ENCODE assay signal across 22 mouse cellular contexts in genomic region chr6:37016046-37016445, GRCm38 (mm10).
DNase-seq lines count a peak whose midpoint lies in the region; ATAC-seq and TF ChIP-seq lines count a peak whose summit lies in the region.
"Had no signal": no experiment of that assay in that cellular context is flagged by ENCODE, and none has a peak within 500 bp of the region (broad histone marks: within the 10 kb centered on the region; RNA-seq: fewer than 3 reads in every experiment).

No protein-coding gene starts in this region.

- DNase-seq in forebrain, embryonic 11.5 days (ENCODE audit: low spot score) = no peak
- DNase-seq in hindbrain, embryonic 10.5 days (ENCODE audit: low spot score) = no peak
- DNase-seq in brain, embryonic 14.5 days (ENCODE audit: low read depth) = peak; percentile 37
- no peak for DNase-seq in midbrain, embryonic 14.5 days
- DNase-seq in layer of hippocampus, postnatal 14 days (ENCODE audit: low spot score in 2 of 2) = no peak
- DNase-seq: adrenal gland, postnatal 14 days; cerebellum, adult 18-20 months; cerebellum, postnatal 36 days; heart, adult 18-20 months; kidney, adult 8-10 months; kidney, postnatal 25 days; liver, postnatal 0 days; lung, postnatal 10 days had no signal

- TF ChIP-seq POLR2A in brain, embryonic 14.5 days (IDR thresholded peaks at IDR 0.05; ENCODE audit: borderline replicate concordance, extremely low read depth, insufficient read depth, insufficient read length, poor library complexity, severe bottlenecking) = no peak

- no peaks in the 10 kb centered on the region for H3K9me3 ChIP-seq in forebrain, embryonic 12.5 days
- no peaks in the 10 kb centered on the region for H3K9me3 ChIP-seq in forebrain, embryonic 11.5 days (ENCODE audit: control insufficient read depth, low read length)
- H3K9me3 ChIP-seq in hindbrain, embryonic 13.5 days = no peaks in the 10 kb centered on the region
- H3K9me3 ChIP-seq in hindbrain, embryonic 10.5 days = no peaks in the 10 kb centered on the region
- no peaks in the 10 kb centered on the region for H3K9me3 ChIP-seq in midbrain, embryonic 14.5 days (ENCODE audit: control insufficient read depth, low read length)
- H3K9me3 ChIP-seq: embryonic facial prominence, embryonic 13.5 days; G1E; limb, embryonic 10.5 days had no signal

- H3K27me3 ChIP-seq in forebrain, embryonic 12.5 days = no peaks in the 10 kb centered on the region
- no peaks in the 10 kb centered on the region for H3K27me3 ChIP-seq in forebrain, embryonic 11.5 days (ENCODE audit: control insufficient read depth, insufficient read depth, low read length)
- H3K27me3 ChIP-seq in hindbrain, embryonic 13.5 days = no peaks in the 10 kb centered on the region
- H3K27me3 ChIP-seq in hindbrain, embryonic 10.5 days (ENCODE audit: insufficient read depth, poor library complexity, severe bottlenecking) = no peaks in the 10 kb centered on the region
- H3K27me3 ChIP-seq in midbrain, embryonic 14.5 days (ENCODE audit: control insufficient read depth, insufficient read depth, low read length) = no peaks in the 10 kb centered on the region
- H3K27me3 ChIP-seq: embryonic facial prominence, embryonic 13.5 days had no signal

- TF ChIP-seq CTCF in brain, embryonic 14.5 days (IDR thresholded peaks at IDR 0.05; ENCODE audit: borderline replicate concordance, extremely low read depth, insufficient read depth, insufficient read length) = no peak

- H3K4me3 ChIP-seq in forebrain, embryonic 12.5 days (replicated peaks) = no peak overlapping the region
- H3K4me3 ChIP-seq in forebrain, embryonic 11.5 days (ENCODE audit: low read depth, low read length) = no peak overlapping the region
- H3K4me3 ChIP-seq in hindbrain, embryonic 13.5 days = no peak overlapping the region
- H3K4me3 ChIP-seq in hindbrain, embryonic 10.5 days = no peak overlapping the region
- no peak overlapping the region for H3K4me3 ChIP-seq in midbrain, embryonic 14.5 days (replicated peaks; ENCODE audit: low read depth, low read length)
- H3K4me3 ChIP-seq: embryonic facial prominence, embryonic 13.5 days; limb, embryonic 10.5 days had no signal

- H3K27ac ChIP-seq in forebrain, embryonic 12.5 days = no peak overlapping the region
- H3K27ac ChIP-seq in forebrain, embryonic 11.5 days (ENCODE audit: low read depth, low read length) = no peak overlapping the region
- peak overlapping the region; percentile 41; the same call in 1 of the 2 replicates for H3K27ac ChIP-seq in hindbrain, embryonic 13.5 days
- no peak overlapping the region for H3K27ac ChIP-seq in hindbrain, embryonic 10.5 days
- H3K27ac ChIP-seq in midbrain, embryonic 14.5 days (replicated peaks; ENCODE audit: low read depth, low read length) = 0 out of 2 replicates have a peak overlapping the region, but pooled peaks have one; percentile 39
- H3K27ac ChIP-seq: embryonic facial prominence, embryonic 13.5 days; limb, embryonic 10.5 days; stomach, postnatal 0 days had no signal

- H3K4me2 ChIP-seq in forebrain, embryonic 12.5 days = no peak overlapping the region
- no peak overlapping the region for H3K4me2 ChIP-seq in forebrain, embryonic 11.5 days (ENCODE audit: low read depth, low read length, severe bottlenecking)
- no peak overlapping the region for H3K4me2 ChIP-seq in hindbrain, embryonic 13.5 days
- H3K4me2 ChIP-seq in midbrain, embryonic 14.5 days (ENCODE audit: low read length) = no peak overlapping the region
- H3K4me2 ChIP-seq: embryonic facial prominence, embryonic 13.5 days had no signal

- H3K4me1 ChIP-seq in forebrain, embryonic 12.5 days = no peaks in the 10 kb centered on the region; the same call in 1 of the 2 replicates
- no peaks in the 10 kb centered on the region for H3K4me1 ChIP-seq in forebrain, embryonic 11.5 days (replicated peaks; ENCODE audit: control insufficient read depth, insufficient read depth, low read length)
- H3K4me1 ChIP-seq in hindbrain, embryonic 13.5 days (replicated peaks) = peaks cover 7% of the 10 kb centered on the region
- H3K4me1 ChIP-seq in hindbrain, embryonic 10.5 days (replicated peaks) = peaks cover 4% of the 10 kb centered on the region; the same call in 1 of the 2 replicates
- H3K4me1 ChIP-seq in midbrain, embryonic 14.5 days (ENCODE audit: control insufficient read depth, insufficient read depth, low read length) = peaks cover 4% of the 10 kb centered on the region; the same call in 1 of the 2 replicates
- H3K4me1 ChIP-seq: limb, embryonic 10.5 days had no signal

- H3K9ac ChIP-seq in forebrain, embryonic 12.5 days = no peak overlapping the region
- no peak overlapping the region for H3K9ac ChIP-seq in forebrain, embryonic 11.5 days (ENCODE audit: low read length)
- H3K9ac ChIP-seq in hindbrain, embryonic 13.5 days = no peak overlapping the region
- no peak overlapping the region for H3K9ac ChIP-seq in midbrain, embryonic 14.5 days (replicated peaks; ENCODE audit: low read length)
- H3K9ac ChIP-seq: embryonic facial prominence, embryonic 13.5 days; liver, postnatal 0 days had no signal

- H3K36me3 ChIP-seq in forebrain, embryonic 12.5 days (replicated peaks) = no peaks in the 10 kb centered on the region
- H3K36me3 ChIP-seq in forebrain, embryonic 11.5 days (ENCODE audit: control insufficient read depth, insufficient read depth, low read length) = no peaks in the 10 kb centered on the region
- H3K36me3 ChIP-seq in hindbrain, embryonic 13.5 days = no peaks in the 10 kb centered on the region
- H3K36me3 ChIP-seq in hindbrain, embryonic 10.5 days = no peaks in the 10 kb centered on the region
- H3K36me3 ChIP-seq in midbrain, embryonic 14.5 days (ENCODE audit: control insufficient read depth, insufficient read depth, low read length) = no peaks in the 10 kb centered on the region
- H3K36me3 ChIP-seq: embryonic facial prominence, embryonic 13.5 days; G1E; limb, embryonic 10.5 days had no signal

- peak; percentile 39; the same call in 1 of the 2 replicates for ATAC-seq in forebrain, embryonic 12.5 days (ENCODE audit: low FRiP score)
- no peak for ATAC-seq in forebrain, embryonic 11.5 days (replicated peaks; ENCODE audit: low FRiP score)
- ATAC-seq in hindbrain, embryonic 13.5 days (ENCODE audit: low FRiP score) = peak; percentile 59; the same call in 1 of the 2 replicates
- no peak for ATAC-seq in midbrain, embryonic 14.5 days (ENCODE audit: low FRiP score, low TSS enrichment)
- no peak for ATAC-seq in cerebellum, adult (ENCODE audit: insufficient number of reproducible peaks, low FRiP score, low TSS enrichment)
- ATAC-seq: activated CD4-positive, CD25-positive, alpha-beta regulatory T cell, adult 4 months; forebrain, embryonic 16.5 days; liver, postnatal 0 days had no signal

Comparison
In these comparisons a context has a peak if more than half of its experiments do, and no peak if none do; other contexts are left out.
1. ATAC-seq: peak in forebrain, embryonic 12.5 days (single experiment) and hindbrain, embryonic 13.5 days (single experiment); none in forebrain, embryonic 11.5 days (single experiment), midbrain, embryonic 14.5 days (single experiment) and cerebellum, adult (single experiment).
2. H3K27ac ChIP-seq: peak in hindbrain, embryonic 13.5 days (single experiment) and midbrain, embryonic 14.5 days (single experiment); none in forebrain, embryonic 12.5 days (single experiment), forebrain, embryonic 11.5 days (single experiment) and hindbrain, embryonic 10.5 days (single experiment).